Mouse (Mus musculus): ENCODE results near the gene Itgb5.
A peak's percentile ranks its signal among the peaks of the same experiment; 100 is the strongest.

The Itgb5 gene

GRCm38 (mm10) chr16:33832728-33833428 lies 3.4 kb downstream of the Itgb5 start:
- DNase-seq = no peak

- DNase-seq = no peak
Measured at GRCm38 (mm10) chr16:33833429-33833753, 3.9 kb downstream of the Itgb5 start.

GRCm38 (mm10) chr16:33833781-33834482 lies 4.5 kb downstream of the Itgb5 start:
- DNase-seq = peak; percentile 38 to 53

GRCm38 (mm10) chr16:33836676-33837075 lies 7.2 kb downstream of the Itgb5 start:
- peak in 1 of 2 experiments; percentile 27 for DNase-seq

GRCm38 (mm10) chr16:33837191-33837590 lies 7.7 kb downstream of the Itgb5 start:
- DNase-seq = peak; percentile 52 to 66

- DNase-seq = no peak
Measured at GRCm38 (mm10) chr16:33840616-33841015, 11.2 kb downstream of the Itgb5 start.

GRCm38 (mm10) chr16:33842081-33842880 lies 12.8 kb downstream of the Itgb5 start:
- peak; percentile 45 to 62 for DNase-seq

GRCm38 (mm10) chr16:33844150-33844611 lies 14.7 kb downstream of the Itgb5 start:
- no peak for DNase-seq

GRCm38 (mm10) chr16:33844866-33845265 lies 15.4 kb downstream of the Itgb5 start:
- DNase-seq = no peak

- DNase-seq = no peak
Measured at GRCm38 (mm10) chr16:33853271-33853670, 23.8 kb downstream of the Itgb5 start.

GRCm38 (mm10) chr16:33858766-33859165 lies 29.3 kb downstream of the Itgb5 start:
- DNase-seq = no peak

GRCm38 (mm10) chr16:33859380-33859779 lies 29.9 kb downstream of the Itgb5 start:
- no peak for DNase-seq

- DNase-seq = peak; percentile 95 to 97
Measured at GRCm38 (mm10) chr16:33859988-33860700, 30.7 kb downstream of the Itgb5 start.

- peak; percentile 57 to 69 for DNase-seq
Measured at GRCm38 (mm10) chr16:33862406-33862805, 32.9 kb downstream of the Itgb5 start.

GRCm38 (mm10) chr16:33863208-33863751 lies 33.8 kb downstream of the Itgb5 start:
- peak; percentile 48 to 55 for DNase-seq

GRCm38 (mm10) chr16:33870224-33870785 lies 40.8 kb downstream of the Itgb5 start:
- no peak for DNase-seq

- DNase-seq = no peak
Measured at GRCm38 (mm10) chr16:33870988-33871758, 41.7 kb downstream of the Itgb5 start.

GRCm38 (mm10) chr16:33871865-33872443 lies 42.5 kb downstream of the Itgb5 start:
- no peak for DNase-seq

GRCm38 (mm10) chr16:33873282-33873681 lies 43.8 kb downstream of the Itgb5 start:
- DNase-seq = no peak

GRCm38 (mm10) chr16:33878041-33878783 lies 48.7 kb downstream of the Itgb5 start:
- DNase-seq = no peak
